Mouse (Mus musculus): ENCODE measurements around the gene Ptprr. TPM values are rescaled to one million over a fixed set of nuclear protein-coding genes. Genes with fewer than 3 reads are reported as not detected.

The Ptprr gene
- total and polyA plus RNA-seq, 3 experiments, result 0.76 to 2.0 (median 1.8) TPM

GRCm38 (mm10) chr10:116162338-116162737 is 144.3 kb downstream of the Ptprr start:
- WGBS, result 73% methylated on average over 12 of the region's 12 CpGs
- no peak overlapping the region for H3K9ac ChIP-seq (ENCODE audit: low read depth, low read length)

GRCm38 (mm10) chr10:116175324-116175883 is 157.4 kb downstream of the Ptprr start:
- intact Hi-C loops (cut with DNase I), result no loop called here
- Histone ChIP-seq H3K4me1 (ENCODE audit: control insufficient read depth, insufficient read depth, low read length) (no peaks in the 10 kb centered on the region; the same call in 1 of the 2 replicates), H3K79me2 (replicated peaks; ENCODE audit: control insufficient read depth, insufficient read depth, low read length) (no peaks in the 10 kb centered on the region), H3K27me3 (ENCODE audit: control insufficient read depth, insufficient read depth, low read length) (0 out of 2 replicates have a peak, but pooled peaks cover 1% of the 10 kb centered on the region), H3K27ac (no peak overlapping the region), H3K4me3 (no peak overlapping the region), H3K9ac (ENCODE audit: low read depth, low read length) (no peak overlapping the region), H3K36me3 (ENCODE audit: control insufficient read depth, insufficient read depth, low read length) (no peaks in the 10 kb centered on the region)
- DNase-seq, result no peak
- no peak for TF ChIP-seq EP300 (IDR thresholded peaks at IDR 0.05; ENCODE audit: insufficient read depth, low read depth, low read length)
- no peak for TF ChIP-seq POLR2A (IDR thresholded peaks at IDR 0.05; ENCODE audit: insufficient read depth, low read depth, low read length)
- TF ChIP-seq CTCF (IDR thresholded peaks at IDR 0.05), result no peak
- 60% methylated on average over 10 of the region's 10 CpGs for WGBS

More at GRCm38 (mm10) chr10:116162338-116162737, 144.3 kb downstream of the Ptprr start:
- Histone ChIP-seq H3K27me3 (ENCODE audit: control insufficient read depth, insufficient read depth, low read length) (no peaks in the 10 kb centered on the region), H3K4me1 (ENCODE audit: control insufficient read depth, insufficient read depth, low read length) (no peaks in the 10 kb centered on the region), H3K36me3 (ENCODE audit: control insufficient read depth, insufficient read depth, low read length) (no peaks in the 10 kb centered on the region), H3K4me3 (no peak overlapping the region), H3K27ac (no peak overlapping the region), H3K79me2 (replicated peaks; ENCODE audit: control insufficient read depth, insufficient read depth, low read length) (no peaks in the 10 kb centered on the region)
- DNase-seq, result no peak
- intact Hi-C loops (cut with DNase I), result no loop called here
- no peak for TF ChIP-seq CTCF (IDR thresholded peaks at IDR 0.05)
- no peak for TF ChIP-seq EP300 (IDR thresholded peaks at IDR 0.05; ENCODE audit: insufficient read depth, low read depth, low read length)
- no peak for TF ChIP-seq POLR2A (IDR thresholded peaks at IDR 0.05; ENCODE audit: insufficient read depth, low read depth, low read length)

DNA sequence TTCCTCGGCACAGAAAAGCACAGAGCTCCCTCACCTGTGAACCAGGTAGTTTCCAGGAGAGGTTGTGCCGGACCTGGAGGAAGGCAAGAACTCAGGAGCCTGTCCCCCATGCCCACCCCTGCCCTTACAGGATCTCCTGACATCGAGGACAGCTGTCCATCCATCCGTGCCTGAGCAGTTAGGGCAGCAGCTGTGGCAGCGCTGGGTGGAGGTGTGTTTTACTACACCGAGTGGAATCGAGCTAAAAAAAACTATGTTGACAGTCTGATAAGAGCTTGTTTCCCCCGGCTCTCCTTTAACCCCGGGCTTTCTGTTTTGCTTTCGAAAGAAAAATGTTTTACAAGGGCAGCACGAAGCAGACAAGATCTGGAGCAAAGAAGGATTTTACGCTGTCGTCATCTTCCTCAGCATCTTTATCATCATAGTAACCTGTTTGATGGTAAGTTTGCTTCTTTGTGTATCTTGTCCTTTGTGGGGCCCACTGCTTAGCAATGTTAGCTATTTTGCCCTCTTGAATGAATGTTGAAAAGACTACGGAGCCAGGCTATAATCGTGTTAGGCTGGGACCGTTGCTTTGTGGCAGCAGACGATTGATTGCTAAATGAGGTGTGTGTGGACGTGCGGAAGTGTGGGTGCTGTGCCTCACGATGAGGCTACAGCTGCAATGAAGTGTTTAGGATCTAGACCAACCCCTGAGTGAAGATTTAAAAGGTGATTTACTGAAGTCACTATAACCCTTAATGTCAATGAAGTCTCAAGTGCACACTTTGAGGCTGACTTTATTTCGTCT is 159.6 kb downstream of the Ptprr start:
- WGBS, result 15% methylated on average over 21 of the region's 21 CpGs
- H3K27me3 ChIP-seq (ENCODE audit: control insufficient read depth, insufficient read depth, low read length), result 0 out of 2 replicates have a peak, but pooled peaks cover 1% of the 10 kb centered on the region
- DNase-seq, result no peak
- no peak overlapping the region for H3K27ac ChIP-seq
- H3K79me2 ChIP-seq (replicated peaks; ENCODE audit: control insufficient read depth, insufficient read depth, low read length), result no peaks in the 10 kb centered on the region
- H3K9ac ChIP-seq (ENCODE audit: low read depth, low read length), result no peak overlapping the region
- no peaks in the 10 kb centered on the region; the same call in 1 of the 2 replicates for H3K4me1 ChIP-seq (ENCODE audit: control insufficient read depth, insufficient read depth, low read length)
- no peaks in the 10 kb centered on the region for H3K36me3 ChIP-seq (ENCODE audit: control insufficient read depth, insufficient read depth, low read length)
- intact Hi-C loops (cut with DNase I), result no loop called here
- no peak for TF ChIP-seq CTCF (IDR thresholded peaks at IDR 0.05)
- no peak for TF ChIP-seq POLR2A (IDR thresholded peaks at IDR 0.05; ENCODE audit: insufficient read depth, low read depth, low read length)
- TF ChIP-seq EP300 (IDR thresholded peaks at IDR 0.05; ENCODE audit: insufficient read depth, low read depth, low read length), result no peak
- no peak overlapping the region for H3K4me3 ChIP-seq

DNA sequence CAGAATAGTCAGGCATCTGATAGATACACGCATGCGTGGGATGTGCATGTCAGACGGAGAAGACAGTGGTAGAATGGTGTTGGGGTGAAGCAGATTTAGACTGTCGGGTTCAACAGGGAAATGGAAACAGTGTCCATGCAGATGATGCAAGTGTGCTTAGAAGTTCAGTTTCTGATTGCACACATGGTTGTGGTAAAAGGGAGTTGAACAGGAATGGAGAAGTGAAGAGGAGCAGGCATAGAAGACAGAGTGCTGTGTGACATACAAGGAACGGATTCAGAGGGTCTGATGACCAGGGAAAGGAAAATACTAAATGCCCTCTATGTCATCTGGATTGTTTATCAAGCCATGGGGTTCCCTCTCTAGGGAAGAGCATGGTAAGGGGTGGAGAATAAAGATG is 163.2 kb downstream of the Ptprr start:
- no peak overlapping the region for H3K9ac ChIP-seq (ENCODE audit: low read depth, low read length)
- H3K79me2 ChIP-seq (replicated peaks; ENCODE audit: control insufficient read depth, insufficient read depth, low read length), result no peaks in the 10 kb centered on the region
- intact Hi-C loops (cut with DNase I), result no loop called here
- no peak overlapping the region for H3K4me3 ChIP-seq
- 74% methylated on average over 5 of the region's 5 CpGs for WGBS
- no peak for DNase-seq
- 0 out of 2 replicates have a peak, but pooled peaks cover 1% of the 10 kb centered on the region for H3K27me3 ChIP-seq (ENCODE audit: control insufficient read depth, insufficient read depth, low read length)
- no peak overlapping the region for H3K27ac ChIP-seq
- H3K36me3 ChIP-seq (ENCODE audit: control insufficient read depth, insufficient read depth, low read length), result no peaks in the 10 kb centered on the region
- H3K4me1 ChIP-seq (ENCODE audit: control insufficient read depth, insufficient read depth, low read length), result no peaks in the 10 kb centered on the region; the same call in 1 of the 2 replicates
- TF ChIP-seq EP300 (IDR thresholded peaks at IDR 0.05; ENCODE audit: insufficient read depth, low read depth, low read length), result no peak
- no peak for TF ChIP-seq POLR2A (IDR thresholded peaks at IDR 0.05; ENCODE audit: insufficient read depth, low read depth, low read length)
- TF ChIP-seq CTCF (IDR thresholded peaks at IDR 0.05), result no peak

DNA sequence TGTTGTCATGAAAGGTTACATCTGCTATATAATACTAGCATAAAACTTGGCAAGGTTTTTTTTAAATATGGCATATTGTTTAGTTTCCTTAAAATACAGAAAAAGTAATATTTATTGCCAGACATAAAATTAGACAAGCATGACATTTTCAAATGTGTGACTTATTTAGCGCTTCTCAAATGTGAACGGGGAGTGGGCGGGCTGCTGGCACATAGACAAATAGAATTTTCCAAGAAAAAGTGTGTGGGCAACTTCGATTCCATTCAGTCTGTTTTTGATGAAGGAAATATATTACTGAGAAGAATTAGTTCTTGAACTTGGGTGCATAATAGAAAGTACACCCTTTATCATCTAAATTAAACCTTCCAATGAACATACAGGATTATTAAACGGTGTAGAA is 164.2 kb downstream of the Ptprr start:
- TF ChIP-seq CTCF (IDR thresholded peaks at IDR 0.05) (no peak), EP300 (IDR thresholded peaks at IDR 0.05; ENCODE audit: insufficient read depth, low read depth, low read length) (no peak), POLR2A (IDR thresholded peaks at IDR 0.05; ENCODE audit: insufficient read depth, low read depth, low read length) (no peak)
- Histone ChIP-seq H3K4me1 (ENCODE audit: control insufficient read depth, insufficient read depth, low read length) (no peaks in the 10 kb centered on the region; the same call in 1 of the 2 replicates), H3K27ac (no peak overlapping the region), H3K9ac (ENCODE audit: low read depth, low read length) (no peak overlapping the region), H3K79me2 (replicated peaks; ENCODE audit: control insufficient read depth, insufficient read depth, low read length) (no peaks in the 10 kb centered on the region), H3K27me3 (ENCODE audit: control insufficient read depth, insufficient read depth, low read length) (0 out of 2 replicates have a peak, but pooled peaks cover under 1% of the 10 kb centered on the region), H3K36me3 (ENCODE audit: control insufficient read depth, insufficient read depth, low read length) (no peaks in the 10 kb centered on the region), H3K4me3 (no peak overlapping the region)
- intact Hi-C loops (cut with DNase I), result no loop called here
- DNase-seq, result no peak
- 76% methylated on average over 5 of the region's 5 CpGs for WGBS

DNA sequence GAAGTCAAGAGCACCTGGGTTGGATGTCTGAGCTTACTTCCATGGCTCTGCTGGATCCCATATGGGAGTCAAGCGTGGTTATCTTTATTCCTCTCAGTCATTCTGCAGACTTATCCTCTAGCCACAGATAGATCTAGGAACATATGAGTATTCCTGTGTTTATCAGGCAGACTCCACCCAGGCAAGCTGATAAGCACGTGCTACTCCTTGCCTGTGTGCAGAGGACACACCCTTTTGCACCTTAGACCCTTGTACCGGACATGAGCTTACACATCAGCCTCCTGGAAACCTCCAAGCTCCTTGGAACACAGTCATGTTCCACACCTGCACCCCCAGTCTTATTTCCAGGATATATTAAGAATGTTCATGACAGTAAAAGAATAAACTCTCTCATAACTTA is 165.2 kb downstream of the Ptprr start:
- Histone ChIP-seq H3K4me1 (ENCODE audit: control insufficient read depth, insufficient read depth, low read length) (no peaks in the 10 kb centered on the region), H3K4me3 (no peak overlapping the region), H3K36me3 (ENCODE audit: control insufficient read depth, insufficient read depth, low read length) (no peaks in the 10 kb centered on the region), H3K27ac (no peak overlapping the region), H3K9ac (ENCODE audit: low read depth, low read length) (no peak overlapping the region), H3K79me2 (replicated peaks; ENCODE audit: control insufficient read depth, insufficient read depth, low read length) (no peaks in the 10 kb centered on the region), H3K27me3 (ENCODE audit: control insufficient read depth, insufficient read depth, low read length) (no peaks in the 10 kb centered on the region)
- intact Hi-C loops (cut with DNase I), result no loop called here
- WGBS, result 24% methylated on average over 3 of the region's 3 CpGs
- DNase-seq, result no peak
- no peak for TF ChIP-seq CTCF (IDR thresholded peaks at IDR 0.05)

All from heart, adult 2 months (tissue).